Mouse (Mus musculus) Patski (cell line): Measurements from ENCODE around the gene Abr. TPM values are rescaled to one million over a fixed set of nuclear protein-coding genes. Genes with fewer than 3 reads are reported as not detected.

Source experiments
- ATAC-seq: fragments of 100-300 bp; one replicate; pipeline ENCODE4 v1.8.0; 2021
- CTCF ChIA-PET: fragments of 350-600 bp; sonication (Branson Sonifier 250); formaldehyde crosslinking; loops from one replicate; lab custom pipeline; 2022; ENCODE audit warnings: inconsistent platforms; lab: Charles Lee
- POLR2A ChIA-PET: fragments of 350-600 bp; sonication (Branson Sonifier 250); formaldehyde crosslinking; loops from one replicate; lab custom pipeline; 2022; ENCODE audit warnings: antibody characterized with exemption, inconsistent platforms; lab: Charles Lee
- DNase-seq: peaks from one replicate; pipeline ENCODE4 v3.0.0-alpha.2; 2011; ENCODE audit warnings: low read depth, low spot score
- H3K27me3 ChIP-seq: fragments of 371-371 bp; one replicate; pipeline ENCODE4 v1.5.1; 2021
- CTCF ChIP-seq: fragments of 100-300 bp; IDR thresholded peaks from one replicate; pipeline ENCODE4 v1.5.1; 2021
- in situ Hi-C: fragments of 300-500 bp; cut with MboI; formaldehyde crosslinking; loops from 3 replicates; pipeline ENCODE4 v1.11.1; 2018; ENCODE audit warnings: low pct_unique_long_range_greater_than_20kb, mixed read lengths
- polyA plus RNA-seq: library from polyadenylated mRNA; unstranded; gene quantifications from one replicate; pipeline ENCODE4 v1.2.3, GENCODE M21; 2021

Abr gene
- polyA plus RNA-seq, 1 experiment from 2014 or later = 136 TPM

GRCm38 (mm10) chr11:76529352-76530141 lies 92.6 kb downstream of the Abr start:
- no peaks in the 10 kb centered on the region for H3K27me3 ChIP-seq
- no peak for TF ChIP-seq CTCF
- in situ Hi-C loops = loop anchor here (10.0 kb wide), 1 partner anchor 45 kb away; no protein-coding TSS in a partner anchor
- POLR2A ChIA-PET = interaction anchor here (1.3 kb wide), 1 partner anchor 92 kb away, joined by 3 read pairs; the partner anchor contains the start of gene Abr
- DNase-seq (peak; percentile 71), ATAC-seq (peak; percentile 61)
- CTCF ChIA-PET = interaction anchor here (0.9 to 8.4 kb wide), 6 partner anchors 10 to 117 kb away, joined by 3 to 62 read pairs (median 6); no protein-coding TSS in a partner anchor

- ChIA-PET POLR2A (interaction anchor here (0.5 to 0.7 kb wide), 3 partner anchors 92 to 1257 kb away, joined by 3 to 4 read pairs (median 4); no protein-coding TSS in a partner anchor), CTCF (interaction anchor here (0.7 to 8.4 kb wide), 14 partner anchors 10 to 145 kb away, joined by 3 to 62 read pairs (median 4); no protein-coding TSS in a partner anchor)
- ATAC-seq (no peak), DNase-seq (no peak)
- TF ChIP-seq CTCF = no peak
- in situ Hi-C loops = loop anchor here (10.0 kb wide), 1 partner anchor 49 kb away; no protein-coding TSS in a partner anchor
- no peaks in the 10 kb centered on the region for H3K27me3 ChIP-seq
Observed at GRCm38 (mm10) chr11:76525646-76526351, 96.3 kb downstream of the Abr start.

GRCm38 (mm10) chr11:76524947-76525346 lies 97.2 kb downstream of the Abr start:
- DNase-seq (no peak), ATAC-seq (peak; percentile 20)
- CTCF ChIA-PET = interaction anchor here (0.7 to 8.4 kb wide), 12 partner anchors 9 to 146 kb away, joined by 3 to 62 read pairs (median 4); no protein-coding TSS in a partner anchor
- no peaks in the 10 kb centered on the region for H3K27me3 ChIP-seq
- in situ Hi-C loops = loop anchor here (5.0 to 25.0 kb wide), 3 partner anchors 50 to 237 kb away; partner anchors contain the start of gene Gosr1
- POLR2A ChIA-PET = interaction anchor here (0.5 kb wide), 1 partner anchor 1258 kb away, joined by 3 read pairs; no protein-coding TSS in a partner anchor
- peak; percentile 88 for TF ChIP-seq CTCF

DNA sequence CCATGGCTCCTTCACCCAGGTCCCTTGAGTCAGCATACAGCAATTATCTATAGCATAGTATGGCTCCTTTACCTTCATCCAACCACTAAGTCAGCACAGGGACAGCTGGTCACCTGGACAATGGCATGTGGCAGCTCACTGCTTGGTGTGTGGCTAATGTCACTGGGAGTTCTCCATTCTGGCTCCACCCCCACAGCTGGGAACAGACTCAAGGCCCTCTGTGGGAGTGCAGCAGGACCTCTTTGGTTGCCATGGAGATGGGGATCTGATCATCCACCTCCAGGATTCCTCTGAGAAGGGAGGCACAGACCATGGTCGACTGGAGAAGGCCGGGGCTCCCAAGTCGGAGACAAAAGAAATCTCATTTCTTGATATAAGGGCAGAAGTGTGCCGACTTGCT lies 98.8 kb downstream of the Abr start:
- no peak for TF ChIP-seq CTCF
- no peaks in the 10 kb centered on the region for H3K27me3 ChIP-seq
- ChIA-PET CTCF (interaction anchor here (1.2 to 2.0 kb wide), 3 partner anchors 55 to 122 kb away, joined by 5 to 10 read pairs (median 7); no protein-coding TSS in a partner anchor), POLR2A (interaction anchor here (0.6 to 0.7 kb wide), 3 partner anchors 8 to 123 kb away, joined by 4 to 5 read pairs (median 4); no protein-coding TSS in a partner anchor)
- ATAC-seq (no peak), DNase-seq (no peak)
- in situ Hi-C loops = loop anchor here (5.0 to 25.0 kb wide), 3 partner anchors 51 to 239 kb away; partner anchors contain the start of gene Gosr1

DNA sequence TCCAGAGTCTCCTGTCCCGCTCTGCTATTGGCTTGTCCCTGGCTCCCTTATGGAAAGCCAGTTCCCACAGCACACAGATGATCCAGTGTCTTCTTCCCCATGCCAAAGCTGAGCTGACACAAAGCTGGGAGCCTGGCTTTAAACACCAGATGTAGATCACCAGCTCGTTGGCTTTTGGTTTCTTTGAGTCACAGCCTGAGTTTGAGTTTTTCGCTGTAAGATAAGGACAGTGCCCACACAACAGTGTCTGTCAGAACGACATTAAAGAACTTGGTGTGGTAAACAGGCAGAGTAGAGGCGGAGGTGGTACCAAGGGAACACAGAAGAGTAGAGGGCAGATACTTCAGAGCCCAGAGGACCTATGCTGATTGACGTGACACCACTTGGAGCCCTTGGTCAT lies 101.2 kb downstream of the Abr start:
- POLR2A ChIA-PET = no interaction called here
- in situ Hi-C loops = loop anchor here (5.0 to 25.0 kb wide), 3 partner anchors 54 to 241 kb away; partner anchors contain the start of gene Gosr1

GRCm38 (mm10) chr11:76518613-76519012 lies 103.5 kb downstream of the Abr start:
- ATAC-seq (no peak), DNase-seq (no peak)
- ChIA-PET POLR2A (no interaction called here), CTCF (interaction anchor here (1.9 kb wide), 1 partner anchor 65 kb away, joined by 4 read pairs; no protein-coding TSS in a partner anchor)
- no peaks in the 10 kb centered on the region for H3K27me3 ChIP-seq
- in situ Hi-C loops = loop anchor here (25.0 kb wide), 1 partner anchor 244 kb away; the partner anchor contains the start of gene Gosr1
- TF ChIP-seq CTCF = no peak

More for the DNA sequence above, 101.2 kb downstream of the Abr start:
- no peaks in the 10 kb centered on the region for H3K27me3 ChIP-seq
- DNase-seq (no peak), ATAC-seq (no peak)
- TF ChIP-seq CTCF = no peak
- CTCF ChIA-PET = interaction anchor here (1.7 kb wide), 1 partner anchor 64 kb away, joined by 3 read pairs; no protein-coding TSS in a partner anchor

DNA sequence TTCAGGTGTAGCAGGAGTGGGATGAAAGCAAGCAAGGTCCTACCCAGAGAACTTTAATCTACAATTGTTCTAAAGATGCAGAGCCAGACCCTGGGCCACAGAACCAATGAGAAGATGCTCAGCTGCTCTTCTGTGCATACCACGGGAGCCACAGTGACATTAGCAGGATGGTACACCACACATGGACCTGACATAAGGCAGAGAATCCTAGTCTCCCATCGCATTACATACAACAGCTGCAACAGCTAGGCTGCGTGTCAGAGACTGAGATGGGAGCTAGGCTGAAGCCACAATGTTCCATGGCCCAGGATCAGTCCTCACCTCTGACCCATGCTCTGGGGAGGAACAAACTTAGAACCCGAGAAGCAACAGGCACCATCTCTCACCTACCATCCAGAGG lies 104.0 kb downstream of the Abr start:
- ATAC-seq (no peak), DNase-seq (no peak)
- TF ChIP-seq CTCF = no peak
- ChIA-PET CTCF (interaction anchor here (1.9 kb wide), 1 partner anchor 64 kb away, joined by 4 read pairs; no protein-coding TSS in a partner anchor), POLR2A (no interaction called here)
- H3K27me3 ChIP-seq = no peaks in the 10 kb centered on the region
- in situ Hi-C loops = loop anchor here (25.0 kb wide), 1 partner anchor 244 kb away; the partner anchor contains the start of gene Gosr1

DNA sequence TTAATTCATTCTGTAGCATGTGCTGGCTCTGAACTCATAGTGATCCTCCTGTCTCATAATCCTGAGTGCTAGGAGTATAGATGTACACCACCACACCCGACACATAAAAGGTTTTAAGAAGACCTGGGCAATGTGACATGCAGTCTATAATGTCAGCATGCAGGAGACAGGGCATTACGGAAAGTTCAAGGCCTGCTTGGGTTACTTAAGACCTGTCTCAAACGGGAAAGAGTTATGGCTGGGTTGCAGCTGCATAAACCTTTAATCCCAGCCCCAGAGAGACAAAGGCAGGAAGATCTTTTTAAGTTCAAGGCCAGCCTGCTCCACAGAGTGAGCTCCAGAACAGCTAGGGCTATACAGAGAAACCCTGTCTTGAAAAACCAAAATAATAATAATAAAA lies 105.2 kb downstream of the Abr start:
- CTCF ChIA-PET = interaction anchor here (3.0 kb wide), 1 partner anchor 8 kb away, joined by 8 read pairs; no protein-coding TSS in a partner anchor
- in situ Hi-C loops = loop anchor here (25.0 kb wide), 1 partner anchor 245 kb away; the partner anchor contains the start of gene Gosr1
- no peaks in the 10 kb centered on the region for H3K27me3 ChIP-seq
- ATAC-seq (no peak), DNase-seq (no peak)
- no peak for TF ChIP-seq CTCF
- POLR2A ChIA-PET = no interaction called here

DNA sequence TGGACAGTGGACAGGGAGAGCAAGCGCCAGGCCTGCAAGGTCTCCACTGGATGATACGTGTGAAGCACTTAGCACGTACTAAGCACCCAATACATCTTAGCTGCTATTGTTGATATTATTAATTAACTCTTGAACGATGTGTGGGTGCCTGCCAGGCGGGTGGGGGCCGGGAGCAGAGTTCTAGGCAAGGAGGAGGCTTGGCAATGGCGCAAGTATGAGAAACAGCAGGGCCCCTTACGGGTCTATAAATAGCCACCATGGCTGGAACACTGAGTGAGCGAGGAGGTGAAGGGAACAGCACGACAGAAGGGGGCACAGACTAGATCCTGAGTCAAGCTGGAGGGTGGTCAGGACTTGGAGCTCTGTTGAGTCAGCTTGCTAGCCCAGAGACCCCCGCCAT lies 107.0 kb downstream of the Abr start:
- H3K27me3 ChIP-seq = no peaks in the 10 kb centered on the region
- CTCF ChIA-PET = interaction anchor here (1.2 to 3.0 kb wide), 3 partner anchors 10 to 131 kb away, joined by 4 to 8 read pairs (median 5); no protein-coding TSS in a partner anchor
- POLR2A ChIA-PET = interaction anchor here (1.5 kb wide), 1 partner anchor 8 kb away, joined by 4 read pairs; no protein-coding TSS in a partner anchor
- DNase-seq = no peak
- in situ Hi-C loops = loop anchor here (25.0 kb wide), 1 partner anchor 247 kb away; the partner anchor contains the start of gene Gosr1
- TF ChIP-seq CTCF = no peak
- ATAC-seq = no peak
